Mouse (Mus musculus): ENCODE results near the gene Pard6b. TPM values are rescaled to one million over a fixed set of nuclear protein-coding genes. Genes with fewer than 3 reads are reported as not detected.
A peak's percentile ranks its signal among the peaks of the same experiment; 100 is the strongest.

Gene Pard6b
- polyA plus RNA-seq, 1 experiment from 2014 or later = 9.2 TPM

- H3K36me3 ChIP-seq (ENCODE audit: control insufficient read depth, insufficient read depth, low read length) = peaks cover 8% of the 10 kb centered on the region
- H3K9ac ChIP-seq (replicated peaks; ENCODE audit: low read length) = no peak overlapping the region
- WGBS = 94% methylated on average over 7 of the region's 7 CpGs
- no peaks in the 10 kb centered on the region for H3K9me3 ChIP-seq (ENCODE audit: control insufficient read depth, low read length)
- no peak overlapping the region for H3K27ac ChIP-seq (replicated peaks; ENCODE audit: low read depth, low read length)
- DNase-seq (no peak), ATAC-seq (ENCODE audit: low FRiP score, low TSS enrichment) (no peak)
- H3K4me1 ChIP-seq (ENCODE audit: control insufficient read depth, insufficient read depth, low read length) = peaks cover 14% of the 10 kb centered on the region; the same call in 1 of the 2 replicates
- peaks cover 12% of the 10 kb centered on the region; the same call in 1 of the 2 replicates for H3K27me3 ChIP-seq (ENCODE audit: control insufficient read depth, insufficient read depth, low read length)
- H3K4me3 ChIP-seq (replicated peaks; ENCODE audit: low read depth, low read length) = no peak overlapping the region
- no peak overlapping the region for H3K4me2 ChIP-seq (ENCODE audit: low read length)
These were observed 3.4 kb downstream of the Pard6b start for GRCm38 (mm10) chr2:168084228-168084627.

- ATAC-seq (ENCODE audit: low FRiP score, low TSS enrichment) (no peak), DNase-seq (no peak)
- 75% methylated on average over 10 of the region's 10 CpGs for WGBS
- no peak overlapping the region for H3K27ac ChIP-seq (replicated peaks; ENCODE audit: low read depth, low read length)
- H3K4me2 ChIP-seq (ENCODE audit: low read length) = no peak overlapping the region
- peaks cover 12% of the 10 kb centered on the region; the same call in 1 of the 2 replicates for H3K27me3 ChIP-seq (ENCODE audit: control insufficient read depth, insufficient read depth, low read length)
- H3K9me3 ChIP-seq (ENCODE audit: control insufficient read depth, low read length) = no peaks in the 10 kb centered on the region
- H3K4me1 ChIP-seq (ENCODE audit: control insufficient read depth, insufficient read depth, low read length) = peaks cover 9% of the 10 kb centered on the region; the same call in 1 of the 2 replicates
- no peak overlapping the region for H3K4me3 ChIP-seq (replicated peaks; ENCODE audit: low read depth, low read length)
- no peak overlapping the region for H3K9ac ChIP-seq (replicated peaks; ENCODE audit: low read length)
- peaks cover 19% of the 10 kb centered on the region for H3K36me3 ChIP-seq (ENCODE audit: control insufficient read depth, insufficient read depth, low read length)
These were observed 4.9 kb downstream of the Pard6b start for GRCm38 (mm10) chr2:168085621-168086265.

GRCm38 (mm10) chr2:168086318-168086717, 5.5 kb downstream of the Pard6b start:
- Histone ChIP-seq H3K4me1 (ENCODE audit: control insufficient read depth, insufficient read depth, low read length) (peaks cover 9% of the 10 kb centered on the region; the same call in 1 of the 2 replicates), H3K9me3 (ENCODE audit: control insufficient read depth, low read length) (no peaks in the 10 kb centered on the region), H3K4me2 (ENCODE audit: low read length) (no peak overlapping the region), H3K27ac (replicated peaks; ENCODE audit: low read depth, low read length) (no peak overlapping the region), H3K27me3 (ENCODE audit: control insufficient read depth, insufficient read depth, low read length) (peaks cover 12% of the 10 kb centered on the region; the same call in 1 of the 2 replicates), H3K4me3 (replicated peaks; ENCODE audit: low read depth, low read length) (no peak overlapping the region), H3K36me3 (ENCODE audit: control insufficient read depth, insufficient read depth, low read length) (peaks cover 19% of the 10 kb centered on the region), H3K9ac (replicated peaks; ENCODE audit: low read length) (no peak overlapping the region)
- no peak for DNase-seq
- 74% methylated on average over 6 of the region's 6 CpGs for WGBS
- ATAC-seq (ENCODE audit: low FRiP score, low TSS enrichment) = no peak

- peaks cover 22% of the 10 kb centered on the region for H3K36me3 ChIP-seq (ENCODE audit: control insufficient read depth, insufficient read depth, low read length)
- WGBS = 90% methylated on average over 9 of the region's 9 CpGs
These were observed 6.0 kb downstream of the Pard6b start for GRCm38 (mm10) chr2:168086839-168087238.

GRCm38 (mm10) chr2:168091560-168091959, 10.8 kb downstream of the Pard6b start:
- Histone ChIP-seq H3K4me3 (replicated peaks; ENCODE audit: low read depth, low read length) (no peak overlapping the region), H3K4me2 (ENCODE audit: low read length) (no peak overlapping the region)
- no peak for ATAC-seq (ENCODE audit: low FRiP score, low TSS enrichment)

More at GRCm38 (mm10) chr2:168086839-168087238, 6.0 kb downstream of the Pard6b start:
- Histone ChIP-seq H3K4me3 (replicated peaks; ENCODE audit: low read depth, low read length) (no peak overlapping the region), H3K4me2 (ENCODE audit: low read length) (no peak overlapping the region), H3K9me3 (ENCODE audit: control insufficient read depth, low read length) (no peaks in the 10 kb centered on the region), H3K27ac (replicated peaks; ENCODE audit: low read depth, low read length) (no peak overlapping the region), H3K4me1 (ENCODE audit: control insufficient read depth, insufficient read depth, low read length) (peaks cover 8% of the 10 kb centered on the region; the same call in 1 of the 2 replicates), H3K9ac (replicated peaks; ENCODE audit: low read length) (no peak overlapping the region), H3K27me3 (ENCODE audit: control insufficient read depth, insufficient read depth, low read length) (peaks cover 12% of the 10 kb centered on the region; the same call in 1 of the 2 replicates)
- ATAC-seq (ENCODE audit: low FRiP score, low TSS enrichment) = no peak
- no peak for DNase-seq

GRCm38 (mm10) chr2:168093077-168093476, 12.3 kb downstream of the Pard6b start:
- DNase-seq (no peak), ATAC-seq (ENCODE audit: low FRiP score, low TSS enrichment) (no peak)
- Histone ChIP-seq H3K4me3 (replicated peaks; ENCODE audit: low read depth, low read length) (no peak overlapping the region), H3K36me3 (ENCODE audit: control insufficient read depth, insufficient read depth, low read length) (peaks cover 18% of the 10 kb centered on the region; the same call in 1 of the 2 replicates), H3K4me1 (ENCODE audit: control insufficient read depth, insufficient read depth, low read length) (peaks cover 15% of the 10 kb centered on the region; the same call in 1 of the 2 replicates), H3K9me3 (ENCODE audit: control insufficient read depth, low read length) (no peaks in the 10 kb centered on the region), H3K27ac (replicated peaks; ENCODE audit: low read depth, low read length) (no peak overlapping the region), H3K27me3 (ENCODE audit: control insufficient read depth, insufficient read depth, low read length) (no peaks in the 10 kb centered on the region), H3K9ac (replicated peaks; ENCODE audit: low read length) (no peak overlapping the region), H3K4me2 (ENCODE audit: low read length) (no peak overlapping the region)
- 94% methylated on average over 4 of the region's 4 CpGs for WGBS

More at GRCm38 (mm10) chr2:168091560-168091959, 10.8 kb downstream of the Pard6b start:
- H3K27ac ChIP-seq (replicated peaks; ENCODE audit: low read depth, low read length) = no peak overlapping the region
- H3K9ac ChIP-seq (replicated peaks; ENCODE audit: low read length) = no peak overlapping the region
- no peaks in the 10 kb centered on the region for H3K27me3 ChIP-seq (ENCODE audit: control insufficient read depth, insufficient read depth, low read length)
- no peak for DNase-seq
- H3K9me3 ChIP-seq (ENCODE audit: control insufficient read depth, low read length) = no peaks in the 10 kb centered on the region
- WGBS = 89% methylated on average over 11 of the region's 11 CpGs
- H3K4me1 ChIP-seq (ENCODE audit: control insufficient read depth, insufficient read depth, low read length) = peaks cover 11% of the 10 kb centered on the region; the same call in 1 of the 2 replicates
- H3K36me3 ChIP-seq (ENCODE audit: control insufficient read depth, insufficient read depth, low read length) = peaks cover 24% of the 10 kb centered on the region

GRCm38 (mm10) chr2:168095077-168095476, 14.3 kb downstream of the Pard6b start:
- H3K9ac ChIP-seq (replicated peaks; ENCODE audit: low read length) = no peak overlapping the region
- H3K9me3 ChIP-seq (ENCODE audit: control insufficient read depth, low read length) = no peaks in the 10 kb centered on the region
- 0 out of 2 replicates have a peak, but pooled peaks have one; percentile 8 for ATAC-seq (ENCODE audit: low FRiP score, low TSS enrichment)

GRCm38 (mm10) chr2:168096487-168096886, 15.7 kb downstream of the Pard6b start:
- Histone ChIP-seq H3K9me3 (ENCODE audit: control insufficient read depth, low read length) (no peaks in the 10 kb centered on the region), H3K4me2 (ENCODE audit: low read length) (no peak overlapping the region), H3K4me1 (ENCODE audit: control insufficient read depth, insufficient read depth, low read length) (peaks cover 15% of the 10 kb centered on the region; the same call in 1 of the 2 replicates), H3K27me3 (ENCODE audit: control insufficient read depth, insufficient read depth, low read length) (no peaks in the 10 kb centered on the region), H3K27ac (replicated peaks; ENCODE audit: low read depth, low read length) (peak overlapping the region; percentile 66), H3K36me3 (ENCODE audit: control insufficient read depth, insufficient read depth, low read length) (peaks cover 27% of the 10 kb centered on the region), H3K4me3 (replicated peaks; ENCODE audit: low read depth, low read length) (no peak overlapping the region), H3K9ac (replicated peaks; ENCODE audit: low read length) (no peak overlapping the region)
- DNase-seq = no peak
- WGBS = 89% methylated on average over 3 of the region's 3 CpGs
- no peak for ATAC-seq (ENCODE audit: low FRiP score, low TSS enrichment)

More at GRCm38 (mm10) chr2:168095077-168095476, 14.3 kb downstream of the Pard6b start:
- Histone ChIP-seq H3K27me3 (ENCODE audit: control insufficient read depth, insufficient read depth, low read length) (no peaks in the 10 kb centered on the region), H3K4me3 (replicated peaks; ENCODE audit: low read depth, low read length) (no peak overlapping the region), H3K4me1 (ENCODE audit: control insufficient read depth, insufficient read depth, low read length) (peaks cover 15% of the 10 kb centered on the region; the same call in 1 of the 2 replicates), H3K27ac (replicated peaks; ENCODE audit: low read depth, low read length) (peak overlapping the region; percentile 74), H3K36me3 (ENCODE audit: control insufficient read depth, insufficient read depth, low read length) (peaks cover 27% of the 10 kb centered on the region), H3K4me2 (ENCODE audit: low read length) (no peak overlapping the region)
- 51% methylated on average over 8 of the region's 8 CpGs for WGBS
- peak; percentile 72 for DNase-seq
